Mouse (Mus musculus) naive thymus-derived CD4-positive, alpha-beta T cell, adult 2 months (primary cell): ENCODE measurements around the gene Pmvk.
"Not testable (repeated sequence)": the region's sequence is repeated elsewhere in the genome, so short reads cannot be mapped to it uniquely, and the experiment has no call there.

Experiments used
- DNase-seq: peaks from one replicate; pipeline ENCODE4 v3.0.0-alpha.2; 2011; ENCODE audit warnings: low read depth

The Pmvk gene

DNA sequence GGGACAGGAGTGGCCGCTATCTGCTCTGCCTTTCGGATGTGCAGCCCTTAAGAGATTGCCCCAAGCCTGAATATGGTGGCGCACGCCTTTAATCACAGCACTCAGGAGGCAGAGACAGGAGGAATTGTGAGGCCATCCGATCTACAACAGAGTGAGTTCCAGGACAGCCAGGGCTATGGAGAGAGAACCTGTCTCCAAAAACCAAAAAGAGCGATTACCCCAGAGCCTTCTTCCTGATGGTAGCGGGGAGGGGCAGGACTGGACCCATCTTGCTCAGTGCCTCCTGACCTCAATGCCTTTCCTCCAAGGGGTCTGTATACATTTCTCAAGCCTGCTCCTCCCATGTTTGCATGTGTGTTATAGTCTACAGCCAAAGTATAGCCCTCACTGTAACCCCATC, 25.3 kb upstream of the Pmvk start:
- not testable (repeated sequence) for DNase-seq

DNA sequence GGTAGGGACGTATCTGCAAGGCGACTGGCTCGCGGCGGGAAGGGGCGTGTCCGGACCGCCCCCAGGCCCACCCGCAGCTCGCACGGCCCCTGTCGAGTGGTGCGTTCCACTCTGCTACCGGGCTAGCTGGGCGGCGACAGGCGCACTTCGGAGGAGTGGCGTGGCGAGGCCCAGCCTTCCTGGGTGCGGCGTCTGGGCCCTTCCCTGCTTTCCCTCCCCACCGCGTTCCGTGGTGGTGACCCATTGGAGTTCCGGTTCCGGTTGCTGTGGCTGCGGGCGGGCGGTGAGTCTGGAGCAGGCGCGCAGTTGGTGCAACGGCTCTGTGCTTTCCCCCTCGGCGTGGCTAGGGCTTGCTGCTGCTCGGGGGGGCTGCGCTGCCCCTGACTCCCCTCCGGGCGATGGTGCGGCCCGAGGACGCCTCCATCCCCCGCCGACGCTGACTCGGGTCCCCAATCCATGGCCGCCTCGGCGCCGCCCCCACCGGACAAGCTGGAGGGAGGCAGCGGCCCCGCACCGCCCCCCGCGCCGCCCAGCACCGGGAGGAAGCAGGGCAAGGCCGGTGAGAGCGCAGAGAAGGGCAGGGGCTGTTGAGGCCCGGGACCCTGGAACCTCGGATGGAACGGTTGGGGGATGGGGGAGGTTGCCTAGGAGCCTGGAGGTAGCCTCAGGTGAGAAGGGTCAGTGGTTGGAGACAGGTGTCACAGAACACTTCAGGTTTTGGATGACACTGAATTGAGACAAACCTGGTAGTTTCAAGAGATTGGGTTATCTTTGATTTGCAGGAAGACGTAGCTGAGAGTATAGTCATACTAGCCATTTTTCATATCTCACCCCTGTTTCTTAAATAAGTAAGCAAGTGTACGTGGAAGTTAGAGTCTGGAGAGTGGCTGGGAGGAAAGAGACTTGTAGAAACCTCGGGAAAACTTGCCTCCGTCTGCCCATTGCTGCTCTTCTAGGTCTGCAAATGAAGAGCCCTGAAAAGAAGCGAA, 23.9 kb upstream of the Pmvk start, which contains the start of gene Pygo2:
TSS of gene Pygo2 (plus strand) at position 44 of the 989 bp plus-strand sequence.
- peak; percentile 94 for DNase-seq

DNA sequence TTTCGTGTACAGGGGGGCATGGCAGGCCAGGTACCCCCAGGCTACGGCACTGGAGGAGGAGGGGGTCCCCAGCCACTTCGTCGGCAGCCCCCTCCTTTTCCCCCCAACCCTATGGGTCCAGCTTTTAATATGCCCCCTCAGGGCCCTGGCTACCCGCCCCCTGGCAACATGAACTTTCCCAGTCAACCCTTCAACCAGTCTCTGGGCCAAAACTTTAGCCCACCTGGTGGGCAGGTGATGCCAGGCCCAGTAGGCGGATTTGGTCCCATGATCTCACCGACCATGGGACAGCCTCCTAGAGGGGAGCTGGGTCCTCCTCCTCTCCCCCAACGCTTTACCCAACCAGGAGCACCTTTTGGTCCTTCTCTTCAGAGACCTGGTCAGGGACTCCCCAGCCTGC, 21.7 kb upstream of the Pmvk start:
- no peak for DNase-seq

DNA sequence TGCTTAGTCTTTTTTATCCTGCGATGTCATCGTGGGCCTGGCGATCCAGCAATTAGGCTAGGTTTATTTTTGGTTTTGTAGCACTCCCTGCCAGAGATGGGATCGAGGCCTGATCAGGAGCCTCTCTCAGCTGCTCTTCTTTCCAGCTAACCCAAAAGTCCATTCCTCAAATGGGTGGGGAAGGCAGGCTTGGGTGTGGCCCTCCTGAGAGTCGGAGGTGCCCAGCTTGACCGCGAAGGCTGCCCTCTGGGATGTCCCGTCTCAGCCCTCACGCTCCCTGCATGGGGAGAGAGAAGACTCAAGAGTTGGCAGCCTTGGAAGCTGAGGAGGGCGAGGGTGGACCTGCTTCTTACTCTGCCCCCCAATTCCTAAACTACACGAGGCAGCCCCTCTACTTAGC, 19.8 kb upstream of the Pmvk start:
- no peak for DNase-seq

DNA sequence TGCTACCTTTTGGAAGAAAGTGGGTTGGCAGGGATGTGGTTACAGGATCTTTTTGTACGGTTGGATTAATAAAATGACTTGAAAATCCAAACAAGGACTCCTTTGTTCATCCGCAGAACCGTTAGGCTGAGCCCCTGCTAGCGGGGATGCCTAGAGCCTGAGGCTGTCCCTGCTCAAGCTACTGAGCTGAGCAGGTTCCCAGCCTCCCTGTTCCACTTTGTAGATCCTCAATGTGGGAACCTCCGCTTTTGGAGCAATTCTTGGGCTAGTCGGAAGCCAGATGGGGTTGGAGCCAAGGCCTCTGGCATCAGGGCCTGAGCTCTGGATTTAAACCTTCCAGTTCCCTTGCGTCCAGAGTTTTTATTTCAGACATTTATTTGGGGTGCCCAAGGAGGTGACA, 19.3 kb upstream of the Pmvk start:
- no peak for DNase-seq

DNA sequence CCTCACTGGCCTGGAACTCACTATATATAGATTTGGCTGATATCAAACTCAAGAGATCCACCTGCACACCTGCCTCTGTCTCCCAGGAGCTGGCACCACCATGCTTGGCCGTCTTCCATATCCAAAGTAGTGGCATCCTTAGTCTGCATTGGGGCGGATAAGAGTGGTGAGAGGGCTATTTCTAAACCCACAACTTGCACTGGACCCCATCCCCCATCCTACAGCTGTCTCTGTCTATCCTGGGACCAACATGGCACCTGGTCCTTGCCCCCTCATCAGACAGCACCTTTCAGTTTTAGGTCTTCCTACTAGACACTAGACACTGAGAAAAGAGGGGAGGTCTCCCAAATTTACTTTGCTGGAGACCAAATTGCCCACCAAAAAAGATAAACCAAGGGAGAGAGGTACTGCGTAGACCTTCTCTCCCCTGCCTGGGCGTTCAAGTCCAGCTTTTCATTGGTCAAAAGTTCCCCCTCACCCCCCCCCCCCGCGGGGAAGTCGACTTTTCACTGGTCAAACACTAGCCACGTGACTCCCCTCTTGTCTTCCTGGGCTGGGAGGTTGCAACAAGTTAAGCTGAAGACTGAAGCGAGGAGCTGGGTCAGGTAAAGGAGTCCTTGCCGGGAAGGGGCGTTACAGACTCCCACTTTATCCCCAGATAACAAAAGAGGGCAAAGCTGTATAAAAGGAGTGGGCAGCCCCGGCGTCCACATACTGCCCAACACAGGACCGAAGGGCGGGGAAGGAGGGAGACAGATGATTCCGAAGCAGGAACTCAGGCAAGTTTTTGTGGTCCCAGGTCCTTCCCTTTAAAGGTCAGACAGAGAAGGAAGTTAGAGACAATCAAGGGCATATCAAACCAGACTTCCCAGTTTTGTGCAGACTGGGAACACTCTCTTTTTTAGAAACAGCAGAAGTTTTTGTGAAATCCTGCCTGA, 17.9 kb upstream of the Pmvk start, which contains the start of gene Pbxip1:
TSS of gene Pbxip1 (plus strand) at position 531 of the 938 bp plus-strand sequence.
- peak; percentile 84 for DNase-seq

DNA sequence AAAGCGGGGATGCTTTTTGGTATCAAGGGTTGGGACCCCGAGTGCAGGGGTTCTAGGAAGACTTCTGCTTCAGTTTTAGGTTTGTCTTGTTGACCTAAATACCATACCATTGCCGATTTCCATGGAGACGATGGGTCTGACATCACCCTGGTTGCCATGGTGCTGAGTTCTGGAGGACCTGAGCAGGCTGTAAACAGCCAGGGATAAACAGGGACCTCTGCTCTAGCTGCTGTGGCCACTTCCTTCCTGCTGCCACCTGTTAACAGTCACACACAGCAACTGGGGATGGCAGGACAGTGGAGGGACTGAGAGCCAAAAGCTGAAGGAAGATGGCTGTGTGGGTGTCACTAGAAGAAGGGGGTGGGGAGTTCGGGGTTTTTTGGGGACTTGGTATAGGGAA, 17.1 kb upstream of the Pmvk start:
- DNase-seq, result peak; percentile 79

DNA sequence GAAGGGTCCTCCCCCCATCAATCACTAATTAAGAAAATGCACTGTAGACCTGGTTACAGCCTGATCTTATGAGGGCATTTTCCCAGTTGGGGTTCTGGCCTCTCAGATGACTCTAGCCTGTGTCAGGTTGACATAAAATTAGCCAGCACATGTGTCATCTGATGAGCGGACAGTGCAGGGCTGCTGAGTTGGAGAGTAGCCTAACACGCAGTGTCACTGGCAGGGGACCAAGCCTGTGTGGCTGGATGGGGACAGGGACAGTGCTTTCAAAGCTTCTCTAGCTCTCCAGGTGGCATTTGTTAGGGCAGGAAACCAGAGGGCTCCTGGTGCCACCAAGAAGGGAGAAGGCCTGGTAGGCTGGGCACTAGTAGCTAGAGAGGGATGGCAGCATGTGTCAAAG, 13.7 kb upstream of the Pmvk start:
- DNase-seq, result no peak

DNA sequence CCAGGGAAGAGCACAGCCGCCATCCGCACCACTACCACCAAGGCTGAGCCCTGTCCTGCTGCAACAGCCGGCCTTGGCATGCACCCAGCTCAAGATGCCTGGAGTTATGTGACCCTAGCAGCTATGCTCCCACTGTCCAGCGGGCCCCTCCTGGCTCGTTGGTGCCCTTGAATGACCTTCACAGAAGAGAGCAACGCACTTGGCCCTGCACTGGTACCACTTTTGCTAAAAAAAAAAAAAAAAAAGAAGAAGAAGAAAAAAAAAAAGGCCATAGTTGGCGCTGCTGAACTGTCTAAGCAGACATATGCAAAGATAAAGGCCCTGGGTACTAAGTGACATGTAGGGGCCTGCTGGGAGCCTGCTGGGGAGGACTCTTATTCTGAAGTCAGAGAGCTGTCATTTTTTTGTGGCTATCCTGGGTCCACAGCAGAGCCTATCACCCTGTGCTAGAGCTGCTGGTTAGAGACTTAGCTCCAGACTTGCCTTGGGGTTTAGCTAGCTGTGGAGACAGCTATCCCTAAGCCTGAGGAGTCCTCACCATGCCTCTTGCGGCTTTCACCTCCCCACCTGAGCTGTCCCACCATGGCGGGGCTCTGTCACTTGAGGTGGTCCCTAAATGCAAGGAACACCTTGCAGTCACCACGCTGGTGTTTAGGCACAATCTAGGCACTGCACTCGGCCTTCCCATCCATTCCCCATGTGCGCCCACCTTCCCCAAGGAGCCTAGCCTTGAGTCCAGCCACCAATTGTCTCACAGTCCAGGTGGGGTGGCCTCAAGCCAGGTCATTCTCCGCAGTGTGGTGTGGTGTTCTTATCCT, 5.4 kb upstream of the Pmvk start:
- peak; percentile 54 for DNase-seq

DNA sequence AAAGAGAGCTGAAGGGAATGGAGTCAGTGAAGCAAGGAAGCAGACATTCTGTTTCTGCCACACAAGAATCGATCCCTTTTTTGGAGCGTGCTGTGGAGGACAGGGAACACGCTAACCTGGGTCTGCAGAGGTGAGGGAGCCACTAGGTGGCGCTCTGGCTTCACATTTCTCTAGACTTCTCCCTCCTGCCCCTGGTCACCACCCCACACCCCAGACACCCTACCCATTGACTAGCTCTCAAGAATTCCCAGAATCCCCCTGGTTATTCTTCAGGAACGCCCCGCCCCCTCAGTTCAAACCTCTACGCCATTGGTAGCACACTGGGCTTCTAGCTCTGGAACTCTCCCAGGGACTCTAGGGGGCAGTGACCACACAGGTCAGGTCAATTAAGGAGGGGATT, 4.8 kb upstream of the Pmvk start:
- DNase-seq, result peak; percentile 86

DNA sequence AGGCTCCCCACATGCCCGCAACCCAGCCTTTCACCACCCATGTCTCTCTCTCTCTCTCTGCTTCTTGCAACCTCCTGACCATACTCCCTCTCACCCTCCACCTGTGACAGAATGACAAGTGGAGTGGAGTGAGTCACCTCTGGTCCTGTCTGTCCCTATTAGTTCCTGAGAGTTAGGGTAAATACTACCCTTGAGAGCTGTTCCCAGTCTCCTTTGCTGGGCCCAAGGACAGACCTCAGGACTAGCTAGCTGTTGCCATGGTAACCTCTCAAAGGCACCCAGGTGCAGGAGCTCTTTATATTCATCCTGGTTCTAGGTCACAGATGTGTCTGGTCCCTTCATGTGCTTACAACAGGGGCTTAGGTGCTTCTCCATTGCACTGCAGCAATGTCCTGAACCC, 2.4 kb upstream of the Pmvk start:
- DNase-seq, result no peak

DNA sequence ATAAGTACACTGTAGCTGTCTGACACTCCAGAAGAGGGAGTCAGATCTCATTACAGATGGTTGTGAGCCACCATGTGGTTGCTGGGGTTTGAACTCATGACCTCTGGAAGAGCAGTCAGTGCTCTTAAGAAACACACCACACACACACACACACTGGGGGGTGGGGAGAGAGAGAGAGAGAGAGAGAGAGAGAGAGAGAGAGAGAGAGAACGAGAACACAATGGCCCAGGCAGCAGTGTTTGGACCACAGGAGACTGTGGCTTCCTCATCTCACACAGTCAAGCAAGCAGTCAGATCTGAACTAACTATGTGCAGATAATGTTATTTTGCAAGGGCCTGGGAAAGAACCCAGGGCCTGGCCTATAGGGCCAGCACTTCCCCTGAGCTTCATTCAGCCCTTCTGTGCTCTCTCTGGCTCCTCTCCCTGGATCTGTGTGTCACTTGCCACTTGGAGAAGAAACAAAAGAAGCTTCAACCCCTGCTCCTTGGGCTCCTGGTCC, 1.5 kb downstream of the Pmvk start:
- no peak for DNase-seq

DNA sequence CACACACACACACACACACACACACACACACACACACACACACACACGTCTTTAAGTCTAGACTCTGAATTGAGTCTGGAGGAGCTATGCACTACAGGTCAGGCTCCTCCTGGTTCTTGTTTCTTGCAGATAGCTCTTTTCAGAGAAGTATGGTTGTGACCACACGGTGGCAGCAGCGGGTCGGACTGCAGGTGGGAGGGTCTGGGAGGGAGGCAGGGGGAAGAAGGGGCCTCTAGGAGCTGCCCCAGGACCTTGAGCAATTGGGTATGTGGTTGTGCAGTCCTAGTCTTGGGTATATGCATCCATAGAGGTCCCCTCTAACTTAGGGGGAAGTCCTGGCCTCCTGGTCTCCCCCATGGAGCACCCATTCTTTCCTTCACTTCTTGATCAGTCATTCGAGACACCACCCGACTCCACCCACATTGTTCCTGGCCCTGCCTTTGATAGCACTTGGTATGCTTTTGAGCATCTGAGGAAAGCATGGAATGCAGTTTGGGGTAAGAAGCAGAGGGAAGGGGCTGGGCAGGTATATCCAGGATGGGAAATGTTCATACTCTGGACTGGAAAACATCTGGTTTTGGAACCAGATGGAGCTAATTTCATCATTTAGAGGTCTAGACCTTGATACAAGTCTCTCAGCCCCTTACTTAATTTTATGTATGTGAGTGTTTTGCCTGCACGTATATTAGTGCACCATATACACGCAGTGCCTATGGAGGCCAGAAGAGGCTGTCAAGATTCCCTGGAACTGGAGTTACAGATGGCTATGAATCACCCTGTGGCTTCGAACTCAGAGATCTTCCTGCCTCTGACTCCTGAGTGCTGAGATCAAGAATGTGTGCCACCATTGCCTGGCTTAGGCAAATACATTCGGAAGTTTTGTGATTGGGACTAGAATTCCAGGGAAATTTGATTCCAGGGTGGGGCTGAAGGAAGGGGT, 2.7 kb downstream of the Pmvk start:
- DNase-seq, result peak; percentile 92

DNA sequence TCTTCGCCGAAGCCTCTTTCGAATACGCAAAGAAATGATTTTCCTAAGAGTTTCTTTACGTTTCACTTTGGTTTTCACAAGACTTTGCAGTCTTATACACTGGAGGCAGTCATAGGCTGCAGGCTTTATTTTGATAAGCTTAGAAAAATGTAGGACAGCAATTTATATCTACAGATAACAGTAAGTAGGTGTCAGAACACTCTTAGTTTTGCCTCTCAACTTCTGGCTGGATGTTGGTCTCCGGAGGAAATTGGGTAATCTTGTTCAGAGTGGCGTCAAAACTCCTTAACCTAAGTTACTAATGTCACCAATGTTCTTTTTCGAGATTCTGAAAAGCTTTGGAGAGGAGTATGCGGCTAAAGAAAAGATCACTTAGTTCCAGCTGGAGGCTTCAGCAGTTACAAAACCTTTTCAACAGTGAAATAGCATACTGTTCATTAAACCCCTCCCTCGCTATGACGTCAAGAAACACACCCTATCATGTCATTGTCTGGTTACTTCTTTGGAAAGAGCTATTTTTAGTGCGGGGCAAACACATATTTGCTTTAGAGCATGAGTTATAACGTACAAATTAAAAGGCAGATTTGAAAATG, 4.1 kb downstream of the Pmvk start:
- DNase-seq, result no peak

DNA sequence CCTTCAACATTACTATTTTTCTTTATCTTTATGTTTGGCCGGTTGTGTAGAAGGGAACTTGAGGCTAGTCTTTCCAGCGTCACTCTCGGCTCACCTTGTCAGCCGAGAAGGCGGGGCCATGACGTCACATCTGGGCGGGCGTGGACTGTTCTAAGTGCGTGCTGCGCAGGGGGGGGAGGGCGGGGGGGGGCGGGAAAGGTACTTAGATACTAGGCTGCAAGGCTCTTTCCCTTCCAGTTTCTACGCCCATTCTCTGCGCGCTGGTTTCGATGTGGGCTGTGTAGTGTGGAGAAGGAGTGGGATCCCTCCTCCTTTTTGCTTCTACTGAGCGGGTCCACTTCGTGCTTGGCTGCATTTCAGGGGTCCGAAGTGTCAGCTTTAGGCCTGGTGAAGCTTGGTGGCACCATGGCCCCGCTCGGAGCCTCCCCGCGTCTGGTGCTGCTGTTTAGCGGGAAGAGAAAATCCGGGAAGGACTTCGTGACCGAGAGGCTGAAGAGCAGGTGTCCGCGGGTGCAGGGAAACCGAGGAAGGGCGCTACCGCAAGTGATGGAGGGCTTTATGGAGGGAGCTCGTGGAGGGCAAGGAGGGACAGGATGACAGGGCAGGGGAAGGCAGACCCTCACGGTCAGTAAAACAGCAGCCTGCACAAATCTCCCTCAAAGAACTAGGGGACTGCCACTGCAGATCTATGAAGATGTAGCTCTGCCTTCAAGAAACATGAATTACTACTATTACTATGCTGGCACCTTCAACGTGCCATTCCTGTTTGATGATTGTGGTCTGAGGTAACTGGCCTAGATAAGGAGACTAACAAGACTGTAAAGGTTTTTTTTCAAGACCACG, 4.8 kb downstream of the Pmvk start:
- peak; percentile 98 for DNase-seq

DNA sequence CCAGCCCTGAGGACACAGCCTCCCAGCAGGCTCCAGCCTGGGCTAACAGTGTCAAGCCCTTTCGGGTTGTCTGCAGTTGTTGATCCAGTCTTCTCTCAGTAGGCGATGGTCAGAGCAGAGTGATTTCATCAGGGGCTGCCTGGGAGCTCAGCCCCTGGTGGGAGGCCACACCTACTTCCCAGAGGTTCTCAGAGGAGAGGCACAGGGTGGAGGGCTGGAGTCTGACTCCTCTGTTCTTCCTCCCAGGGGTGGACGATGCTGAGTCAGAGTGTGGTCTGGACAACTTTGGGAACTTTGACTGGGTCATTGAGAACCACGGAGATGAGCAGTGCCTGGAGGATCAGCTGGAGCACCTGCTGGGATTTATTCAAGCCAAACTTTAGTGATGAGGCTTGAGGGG, 13.9 kb downstream of the Pmvk start:
- no peak for DNase-seq

DNA sequence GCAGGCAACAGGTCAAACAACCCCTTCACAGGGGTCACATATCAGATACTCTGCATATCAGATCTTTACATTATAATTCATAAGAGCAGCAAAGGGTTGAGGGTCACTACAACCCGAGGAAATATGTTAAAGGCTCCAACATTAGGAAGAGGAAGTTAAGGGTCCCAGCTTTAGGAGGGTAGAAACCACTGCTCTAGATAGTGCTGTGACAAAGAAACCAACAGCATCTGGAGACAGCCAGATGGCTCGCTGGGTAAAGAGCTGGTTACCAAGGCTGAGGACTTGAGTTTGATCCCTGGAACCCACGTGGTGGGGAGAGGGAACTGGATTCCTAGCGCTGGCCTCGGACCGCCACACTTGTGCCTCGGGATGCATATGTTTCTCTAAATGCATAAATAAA, 17.9 kb downstream of the Pmvk start:
- no peak for DNase-seq

DNA sequence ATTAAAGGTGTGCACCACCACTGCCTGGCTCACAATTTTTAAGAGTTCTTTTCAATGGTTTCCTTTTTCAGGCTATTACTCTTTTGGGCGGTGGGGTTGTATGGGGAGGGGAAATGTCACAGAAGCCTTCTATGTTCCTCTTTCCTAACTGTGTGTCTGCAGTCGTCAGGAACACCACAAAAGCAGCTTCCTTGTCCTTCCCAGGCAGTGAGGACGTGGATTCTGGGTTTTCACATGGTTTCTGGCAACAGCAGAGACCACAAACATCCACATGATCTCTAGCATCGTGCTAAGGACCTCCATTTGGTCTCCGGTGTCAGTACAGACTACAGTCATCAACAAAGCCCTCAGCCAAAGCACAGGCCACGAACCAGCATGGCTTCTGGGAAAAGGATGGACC, 19.5 kb downstream of the Pmvk start:
- no peak for DNase-seq

DNA sequence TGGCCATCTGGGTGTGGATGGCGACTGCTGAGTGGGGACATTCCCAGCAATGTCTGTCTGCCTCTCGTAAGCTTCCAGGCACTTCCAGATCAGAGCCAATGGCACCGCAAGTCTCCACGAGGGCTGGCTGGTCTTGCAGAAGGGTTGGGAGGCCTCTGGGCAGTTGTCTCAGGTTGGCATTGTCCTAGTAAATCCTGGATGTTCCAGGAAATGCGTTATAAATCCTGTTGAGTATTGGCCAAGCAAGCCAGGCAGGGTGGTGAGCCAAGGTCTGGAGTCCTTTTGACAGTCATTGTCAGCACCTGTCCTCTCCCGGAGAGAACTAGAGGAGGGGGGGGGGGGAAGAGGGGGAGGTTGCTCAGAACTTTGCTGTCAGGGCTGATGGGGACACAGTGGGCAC, 24.7 kb downstream of the Pmvk start:
- DNase-seq, result no peak
